Mouse (Mus musculus) embryonic facial prominence, embryonic 13.5 days (tissue): ENCODE measurements at regions not wholly inside any gene's neighbourhood (a gene's known extent, or its start where the extent isn't known, plus 50 kb on each side); places are given as distances from the start of the nearest gene placed in this dataset.

ENCODE experiments used
- ATAC-seq: fragments of 200-750 bp; cut with Nextera tagmentation; 2 replicates; pipeline ENCODE4 v1.8.0; 2017; ENCODE audit warnings: low read depth; ENCODE audit not compliant: insufficient number of reproducible peaks, insufficient read depth, low FRiP score, low TSS enrichment
- H3K27ac ChIP-seq: fragments of 300-500 bp; sonication (generic); 2 replicates; pipeline ENCODE4 v1.5.1; 2015; ENCODE audit warnings: moderate library complexity, mild to moderate bottlenecking, inconsistent platforms
- H3K27me3 ChIP-seq: fragments of 300-500 bp; sonication (generic); 2 replicates; pipeline ENCODE4 v1.6.1; 2015; ENCODE audit warnings: mild to moderate bottlenecking, inconsistent platforms
- H3K36me3 ChIP-seq: fragments of 300-500 bp; sonication (generic); 2 replicates; pipeline ENCODE4 v1.6.1; 2015; ENCODE audit warnings: mild to moderate bottlenecking, inconsistent platforms
- H3K4me1 ChIP-seq: fragments of 300-500 bp; sonication (generic); 2 replicates; pipeline ENCODE4 v1.6.1; 2015; ENCODE audit warnings: inconsistent platforms
- H3K4me2 ChIP-seq: fragments of 300-500 bp; sonication (generic); 2 replicates; pipeline ENCODE4 v1.6.1; 2015; ENCODE audit warnings: moderate library complexity, mild to moderate bottlenecking, inconsistent platforms
- H3K4me3 ChIP-seq: fragments of 300-500 bp; sonication (generic); 2 replicates; pipeline ENCODE4 v1.5.1; 2015; ENCODE audit warnings: mild to moderate bottlenecking, inconsistent platforms
- H3K9ac ChIP-seq: fragments of 300-500 bp; sonication (generic); 2 replicates; pipeline ENCODE4 v1.6.1; 2015; ENCODE audit warnings: mild to moderate bottlenecking, inconsistent platforms
- H3K9me3 ChIP-seq: fragments of 300-500 bp; sonication (generic); 2 replicates; pipeline ENCODE4 v1.6.1; 2016; ENCODE audit warnings: inconsistent platforms
- WGBS: fragments of 180-500 bp; shearing (Covaris S2); methylation state at CpG from one replicate; pipeline ENCODE4 v1.1.7; 2015; ENCODE audit warnings: mixed read lengths; 5-methylcytosine and 5-hydroxymethylcytosine counted together

- no peaks in the 10 kb centered on the region for H3K36me3 ChIP-seq
- no peak overlapping the region for H3K4me2 ChIP-seq
- 49% methylated on average over 8 of the region's 8 CpGs for WGBS
- no peak overlapping the region for H3K4me3 ChIP-seq
- no peak for ATAC-seq
- peaks cover 6% of the 10 kb centered on the region for H3K27me3 ChIP-seq
- H3K9ac ChIP-seq = no peak overlapping the region
- H3K27ac ChIP-seq = no peak overlapping the region
- no peaks in the 10 kb centered on the region for H3K9me3 ChIP-seq
- no peaks in the 10 kb centered on the region for H3K4me1 ChIP-seq
Observed at GRCm38 (mm10) chr11:89932231-89932865, 70.3 kb downstream of the Pctp start.

DNA sequence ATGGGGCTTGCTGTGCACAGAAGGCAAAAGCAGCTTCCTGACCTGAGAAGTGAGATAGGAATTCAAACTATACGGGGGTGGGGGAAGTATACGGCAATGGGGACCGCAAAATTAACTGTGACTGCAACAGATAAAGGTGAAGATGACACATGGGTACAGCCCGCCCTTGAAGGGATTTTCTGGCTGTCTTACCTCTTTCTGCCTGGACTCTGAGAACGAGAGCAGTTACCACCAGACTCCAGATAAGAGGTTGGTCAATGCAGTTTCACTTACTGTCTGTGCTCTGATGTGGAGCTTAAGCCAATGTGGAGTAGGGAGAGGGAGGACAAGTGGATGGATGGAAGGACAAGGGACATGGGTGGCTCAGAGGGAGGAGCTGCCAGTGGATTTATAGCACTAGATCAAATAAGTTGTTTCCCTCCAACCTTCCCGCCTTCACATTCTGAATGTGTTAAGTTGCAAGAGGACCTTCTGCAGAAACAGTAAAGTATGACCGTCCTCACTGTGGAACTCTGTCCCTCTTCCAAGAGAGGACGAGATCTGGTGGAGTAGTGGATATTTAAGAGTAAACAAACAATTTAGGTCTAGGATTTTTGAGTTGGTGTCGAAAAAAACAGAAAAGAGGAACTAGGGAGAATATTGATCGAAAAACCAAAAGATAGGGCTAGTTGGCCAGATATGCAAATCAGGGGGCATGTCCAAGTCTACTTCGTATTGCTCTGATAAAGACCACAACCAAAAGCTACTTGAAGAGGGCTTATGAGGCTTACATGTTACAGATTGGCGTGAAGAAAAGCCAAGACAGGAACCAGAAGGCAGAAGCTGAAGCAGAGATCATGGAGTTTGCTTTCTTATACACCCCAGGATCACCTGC is 73.3 kb downstream of the Pctp start:
- ATAC-seq = no peak
- 87% methylated on average over 12 of the region's 12 CpGs for WGBS
- H3K4me3 ChIP-seq = no peak overlapping the region
- no peaks in the 10 kb centered on the region for H3K9me3 ChIP-seq
- no peak overlapping the region for H3K9ac ChIP-seq
- no peaks in the 10 kb centered on the region for H3K4me1 ChIP-seq
- no peak overlapping the region for H3K4me2 ChIP-seq
- H3K36me3 ChIP-seq = no peaks in the 10 kb centered on the region
- H3K27me3 ChIP-seq = peaks cover 6% of the 10 kb centered on the region
- H3K27ac ChIP-seq = no peak overlapping the region

DNA sequence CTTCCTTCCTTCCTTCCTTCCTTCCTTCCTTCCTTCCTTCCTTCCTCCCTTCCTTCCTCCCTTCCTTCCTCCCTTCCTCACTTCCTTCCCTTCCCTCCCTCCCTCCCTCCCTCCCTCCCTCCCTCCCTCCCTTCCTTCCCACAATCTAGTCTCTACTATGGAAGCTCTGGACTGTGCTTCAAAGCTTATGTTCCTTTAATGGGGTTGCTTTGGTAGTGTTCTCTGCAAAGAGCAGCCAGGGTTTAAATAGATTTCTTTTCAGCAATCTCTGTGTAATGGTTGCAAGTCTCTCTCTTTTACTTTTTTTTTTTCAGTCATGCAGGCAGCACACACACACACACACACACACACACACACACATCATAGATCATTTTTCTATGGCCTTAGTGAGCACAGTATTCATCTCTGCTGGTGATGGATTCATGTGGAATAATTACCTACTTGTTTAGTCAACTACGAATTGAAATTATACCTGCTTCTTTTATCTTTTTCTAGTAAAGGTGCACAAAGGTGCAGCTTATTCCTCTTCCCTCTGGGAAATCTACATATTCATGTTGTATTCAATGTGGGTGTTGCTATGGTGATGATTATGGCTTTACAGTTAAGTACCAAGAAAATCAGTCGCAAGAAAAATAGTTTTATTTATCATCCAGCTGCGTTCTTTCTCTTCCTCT is 75.1 kb downstream of the Pctp start:
- no peaks in the 10 kb centered on the region for H3K36me3 ChIP-seq
- no peak for ATAC-seq
- WGBS = 84% methylated on average over 3 of the region's 3 CpGs
- no peak overlapping the region for H3K27ac ChIP-seq
- peaks cover 6% of the 10 kb centered on the region for H3K27me3 ChIP-seq
- no peak overlapping the region for H3K9ac ChIP-seq
- no peak overlapping the region for H3K4me2 ChIP-seq
- peaks cover under 1% of the 10 kb centered on the region; the same call in 1 of the 2 replicates for H3K4me1 ChIP-seq
- no peak overlapping the region for H3K4me3 ChIP-seq
- no peaks in the 10 kb centered on the region for H3K9me3 ChIP-seq

GRCm38 (mm10) chr11:89922551-89922950 is 80.1 kb downstream of the Pctp start:
- no peak overlapping the region for H3K4me2 ChIP-seq

DNA sequence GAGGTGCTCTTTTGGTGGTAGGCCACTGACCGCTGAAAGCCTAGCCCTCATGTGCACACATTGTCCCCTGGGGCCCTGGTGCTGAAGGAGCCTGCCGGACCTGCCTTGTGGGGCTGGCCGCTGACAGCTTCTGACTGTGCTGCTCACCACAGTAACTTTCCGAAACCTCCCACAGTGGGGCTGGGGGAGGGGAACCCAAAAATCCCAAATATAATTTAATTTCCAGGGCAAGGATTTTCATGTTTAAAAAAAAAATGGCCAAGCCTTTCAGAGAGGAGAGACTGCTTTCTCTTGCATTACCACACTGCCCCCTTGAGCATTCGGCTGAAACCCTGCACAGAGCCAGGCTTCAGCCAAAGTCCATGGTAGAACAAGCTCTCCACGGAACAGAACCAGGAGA is 81.5 kb downstream of the Pctp start:
- no peaks in the 10 kb centered on the region for H3K9me3 ChIP-seq
- no peak overlapping the region for H3K27ac ChIP-seq
- 27% methylated on average over 6 of the region's 6 CpGs for WGBS
- no peaks in the 10 kb centered on the region for H3K27me3 ChIP-seq
- no peaks in the 10 kb centered on the region for H3K36me3 ChIP-seq
- no peak overlapping the region for H3K9ac ChIP-seq
- ATAC-seq = no peak
- H3K4me3 ChIP-seq = no peak overlapping the region
- H3K4me2 ChIP-seq = no peak overlapping the region
- H3K4me1 ChIP-seq = peaks cover 18% of the 10 kb centered on the region

More at GRCm38 (mm10) chr11:89922551-89922950, 80.1 kb downstream of the Pctp start:
- whole genome bisulfite sequencing = 67% methylated on average over 6 of the region's 6 CpGs
- no peak overlapping the region for H3K27ac ChIP-seq
- peaks cover 18% of the 10 kb centered on the region for H3K4me1 ChIP-seq
- ATAC-seq = no peak
- no peak overlapping the region for H3K4me3 ChIP-seq
- H3K36me3 ChIP-seq = no peaks in the 10 kb centered on the region
- no peak overlapping the region for H3K9ac ChIP-seq
- H3K9me3 ChIP-seq = no peaks in the 10 kb centered on the region
- no peaks in the 10 kb centered on the region for H3K27me3 ChIP-seq

DNA sequence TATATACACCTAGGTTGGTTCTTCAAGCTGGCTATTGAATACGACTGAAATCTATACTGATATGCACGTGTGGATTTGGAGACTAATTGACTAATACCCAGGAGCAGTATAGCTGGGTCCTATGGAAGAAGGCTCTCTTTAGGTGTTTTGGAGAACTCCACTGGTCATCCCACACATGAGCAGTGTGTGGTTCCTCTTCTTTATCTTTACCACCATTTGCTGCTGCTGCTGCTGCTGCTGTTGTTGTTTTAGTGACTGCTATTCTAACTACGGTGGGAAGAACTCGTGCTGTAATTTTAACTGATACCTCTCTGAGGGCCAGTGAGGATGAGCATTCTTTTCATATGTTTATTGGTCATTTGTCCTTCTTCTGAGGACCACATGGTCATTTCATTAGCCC is 86.9 kb downstream of the Pctp start:
- H3K9me3 ChIP-seq = no peaks in the 10 kb centered on the region
- no peaks in the 10 kb centered on the region for H3K36me3 ChIP-seq
- no peak overlapping the region for H3K9ac ChIP-seq
- no peak for ATAC-seq
- no peaks in the 10 kb centered on the region for H3K27me3 ChIP-seq
- H3K4me1 ChIP-seq = peaks cover 5% of the 10 kb centered on the region; the same call in 1 of the 2 replicates
- no peak overlapping the region for H3K4me3 ChIP-seq
- 80% methylated on average over 4 of the region's 4 CpGs for WGBS
- H3K4me2 ChIP-seq = no peak overlapping the region
- H3K27ac ChIP-seq = no peak overlapping the region

GRCm38 (mm10) chr11:89914577-89914976 is 88.1 kb downstream of the Pctp start:
- Histone ChIP-seq H3K4me3 (no peak overlapping the region), H3K36me3 (no peaks in the 10 kb centered on the region), H3K27me3 (no peaks in the 10 kb centered on the region), H3K9me3 (no peaks in the 10 kb centered on the region), H3K4me1 (no peaks in the 10 kb centered on the region), H3K4me2 (no peak overlapping the region), H3K27ac (no peak overlapping the region), H3K9ac (no peak overlapping the region)
- WGBS = 77% methylated on average over 2 of the region's 2 CpGs
- ATAC-seq = no peak

DNA sequence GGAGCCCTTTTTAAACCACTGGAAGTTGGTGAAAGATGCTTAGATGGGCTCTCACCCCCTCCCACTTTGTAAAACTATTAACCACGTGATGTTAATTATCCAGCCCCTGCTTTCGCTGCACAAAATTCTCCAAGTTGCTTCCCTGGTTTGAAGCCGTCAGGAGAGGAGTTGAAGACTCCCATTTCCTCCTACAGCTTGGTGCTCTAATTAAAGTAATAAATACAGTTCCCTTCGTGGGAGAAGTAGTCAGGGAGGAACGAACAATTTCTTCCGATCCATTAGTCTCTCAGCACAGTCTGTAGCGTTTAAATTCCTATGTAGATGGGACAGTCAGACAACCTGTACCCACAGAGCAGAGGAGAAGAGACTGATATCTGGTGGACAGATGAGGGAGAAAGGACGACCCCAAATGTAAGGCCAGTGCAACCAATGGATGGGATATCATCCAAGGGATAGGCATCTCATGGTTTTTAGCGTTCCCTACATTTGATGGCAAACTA is 101.4 kb downstream of the Pctp start:
- Histone ChIP-seq H3K27ac (no peak overlapping the region), H3K27me3 (no peaks in the 10 kb centered on the region), H3K9me3 (no peaks in the 10 kb centered on the region), H3K4me3 (no peak overlapping the region), H3K4me1 (no peaks in the 10 kb centered on the region), H3K9ac (no peak overlapping the region), H3K4me2 (no peak overlapping the region), H3K36me3 (no peaks in the 10 kb centered on the region)
- 62% methylated on average over 9 of the region's 9 CpGs for WGBS
- ATAC-seq = no peak

DNA sequence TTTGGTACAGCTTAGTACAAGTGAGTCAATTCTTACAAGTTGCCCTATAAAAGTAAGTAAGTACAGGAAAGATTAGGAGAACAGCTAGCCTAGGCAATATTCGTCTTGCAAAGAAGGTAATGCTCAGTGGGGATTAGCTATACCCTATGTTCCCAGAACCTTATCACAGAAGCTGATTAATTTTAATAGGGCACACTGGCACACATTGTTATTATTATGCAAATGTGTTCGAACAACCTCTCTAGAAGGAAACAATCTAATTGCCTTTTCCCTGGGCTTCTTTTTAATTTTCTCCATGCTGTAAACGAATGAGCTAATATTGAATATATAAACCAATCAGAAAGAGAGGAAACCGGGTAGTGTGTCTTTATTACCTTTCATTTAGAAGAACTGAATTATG is 104.2 kb downstream of the Pctp start:
- WGBS = 72% methylated on average over 4 of the region's 4 CpGs
- Histone ChIP-seq H3K4me1 (no peaks in the 10 kb centered on the region), H3K4me2 (no peak overlapping the region), H3K4me3 (no peak overlapping the region), H3K27ac (no peak overlapping the region), H3K9me3 (no peaks in the 10 kb centered on the region), H3K36me3 (no peaks in the 10 kb centered on the region), H3K27me3 (no peaks in the 10 kb centered on the region), H3K9ac (no peak overlapping the region)
- ATAC-seq = no peak

DNA sequence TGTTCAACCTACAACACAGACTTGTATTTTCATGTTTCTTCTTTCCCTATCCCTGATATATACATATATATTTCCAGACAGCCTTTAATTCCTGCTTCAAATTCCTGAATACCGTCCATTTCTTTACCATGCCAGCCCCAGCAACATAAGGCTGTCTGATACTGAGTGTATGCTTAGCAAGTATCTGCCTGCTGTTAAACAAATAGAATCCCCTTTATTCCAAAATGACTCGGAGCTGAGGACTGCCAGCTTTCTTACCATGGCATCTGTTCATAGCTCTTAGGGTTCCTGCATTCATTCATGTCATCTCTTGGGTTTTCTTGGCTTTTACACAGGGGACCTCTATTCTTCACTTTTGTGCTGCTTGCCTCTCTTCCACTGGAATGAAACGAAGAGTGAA is 105.8 kb downstream of the Pctp start:
- no peaks in the 10 kb centered on the region for H3K9me3 ChIP-seq
- H3K9ac ChIP-seq = no peak overlapping the region
- H3K27me3 ChIP-seq = no peaks in the 10 kb centered on the region
- ATAC-seq = no peak
- no peak overlapping the region for H3K4me3 ChIP-seq
- no peak overlapping the region for H3K4me2 ChIP-seq
- H3K27ac ChIP-seq = no peak overlapping the region
- no peaks in the 10 kb centered on the region for H3K36me3 ChIP-seq
- 76% methylated on average over 3 of the region's 3 CpGs for WGBS
- H3K4me1 ChIP-seq = no peaks in the 10 kb centered on the region

GRCm38 (mm10) chr11:89871587-89871986 is 94.1 kb upstream of the Ankfn1 start:
- no peak overlapping the region for H3K4me2 ChIP-seq
- no peaks in the 10 kb centered on the region for H3K4me1 ChIP-seq
- H3K9ac ChIP-seq = no peak overlapping the region
- H3K27ac ChIP-seq = no peak overlapping the region
- WGBS = 47% methylated on average over 2 of the region's 2 CpGs
- H3K36me3 ChIP-seq = no peaks in the 10 kb centered on the region
- no peaks in the 10 kb centered on the region for H3K9me3 ChIP-seq
- no peak overlapping the region for H3K4me3 ChIP-seq
- ATAC-seq = no peak
- H3K27me3 ChIP-seq = no peaks in the 10 kb centered on the region
